In the genomic region with DNA sequence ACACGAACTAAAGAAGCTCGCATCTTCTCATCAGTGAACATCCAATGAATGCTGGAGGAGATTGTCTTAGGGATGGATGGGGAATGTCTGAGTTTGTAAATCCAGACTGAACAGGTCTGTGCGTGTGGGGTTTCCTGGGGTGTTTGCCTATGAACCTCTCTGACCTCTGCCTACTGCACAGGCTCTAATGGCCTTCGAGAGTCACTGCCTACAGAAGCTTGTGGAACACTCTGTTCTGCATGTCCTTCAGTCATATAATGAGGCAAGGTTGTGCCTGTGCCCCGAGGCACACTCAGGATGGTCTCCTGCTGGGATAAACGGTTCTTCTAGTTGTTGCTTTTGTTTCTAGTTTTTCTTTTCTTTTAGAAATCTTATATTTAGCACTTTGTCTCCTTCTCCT, we compare ENCODE assay signal across 24 mouse cellular contexts.
DNase-seq lines count a peak whose midpoint lies in the region; TF ChIP-seq lines count a peak whose summit lies in the region.
"Had no signal": no experiment of that assay in that cellular context is flagged by ENCODE, and none has a peak within 500 bp of the region (broad histone marks: within the 10 kb centered on the region; RNA-seq: fewer than 3 reads in every experiment).

No protein-coding gene starts in this region.

- DNase-seq in adrenal gland, adult (ENCODE audit: inconsistent age in 2 of 2, low spot score in 1 of 2): peak; percentile 58 to 73
- no peak for DNase-seq in adrenal gland, postnatal 10 days
- DNase-seq in layer of hippocampus, adult 2 months (ENCODE audit: low spot score in 2 of 2): no peak
- no peak for DNase-seq in layer of hippocampus, adult 9-10 months (ENCODE audit: low spot score)
- peak; percentile 39 for DNase-seq in ZHBTc4 (ENCODE audit: low read depth, low spot score)
- no peak for DNase-seq in left cerebral cortex, adult 8-10 months (ENCODE audit: low spot score in 2 of 2)
- DNase-seq in cerebellum, postnatal 4 days (ENCODE audit: low spot score in 2 of 2): no peak
- DNase-seq: adrenal gland, adult 2 months; adrenal gland, postnatal 25 days; cerebellum, adult 18-20 months; cerebellum, adult 9-10 months; cerebellum, postnatal 14 days; gastrocnemius, postnatal 25 days; heart, adult 18-20 months; heart, postnatal 10 days; heart, postnatal 4 days had no signal

- TF ChIP-seq EP300 in ES-Bruce4 (IDR thresholded peaks at IDR 0.05; ENCODE audit: insufficient read depth, low read depth, low read length): 0 out of 2 replicates have a peak, but pooled peaks have one; percentile 38

- no peaks in the 10 kb centered on the region; the same call in 1 of the 2 replicates for H3K9me3 ChIP-seq in ES-Bruce4 (replicated peaks; ENCODE audit: control insufficient read depth, insufficient read depth, low read length, poor library complexity, severe bottlenecking)
- H3K9me3 ChIP-seq: embryonic facial prominence, embryonic 12.5 days; embryonic facial prominence, embryonic 15.5 days; forebrain, embryonic 15.5 days; heart, embryonic 12.5 days; heart, embryonic 15.5 days had no signal

- no peak for TF ChIP-seq POLR2A in ES-Bruce4 (IDR thresholded peaks at IDR 0.05; ENCODE audit: insufficient read depth, low read length)

- H3K27ac ChIP-seq in layer of hippocampus, adult 2 months: peak overlapping the region; percentile 59; the same call in 1 of the 2 replicates
- no peak overlapping the region for H3K27ac ChIP-seq in ES-Bruce4 (ENCODE audit: insufficient read depth, low read length)
- H3K27ac ChIP-seq: embryonic facial prominence, embryonic 12.5 days; embryonic facial prominence, embryonic 15.5 days; forebrain, embryonic 15.5 days; heart, embryonic 15.5 days; hindbrain, embryonic 14.5 days; hindbrain, postnatal 0 days had no signal

- H3K4me1 ChIP-seq in ES-Bruce4 (ENCODE audit: control insufficient read depth, insufficient read depth, low read length): peaks cover 3% of the 10 kb centered on the region

- no peaks in the 10 kb centered on the region for H3K27me3 ChIP-seq in ES-Bruce4 (ENCODE audit: control insufficient read depth, insufficient read depth, low read length, poor library complexity, severe bottlenecking)
- H3K27me3 ChIP-seq: embryonic facial prominence, embryonic 12.5 days; embryonic facial prominence, embryonic 15.5 days; forebrain, embryonic 15.5 days; heart, embryonic 12.5 days; heart, embryonic 15.5 days had no signal

- no peak overlapping the region for H3K9ac ChIP-seq in ES-Bruce4 (ENCODE audit: low read depth, poor library complexity, severe bottlenecking)
- H3K9ac ChIP-seq: embryonic facial prominence, embryonic 12.5 days; embryonic facial prominence, embryonic 15.5 days; forebrain, embryonic 15.5 days; heart, embryonic 12.5 days; heart, embryonic 15.5 days; hindbrain, embryonic 14.5 days had no signal

- no peak for TF ChIP-seq CTCF in layer of hippocampus, adult 2 months (conservative IDR thresholded peaks at IDR 0.05)
- TF ChIP-seq CTCF in ES-Bruce4 (IDR thresholded peaks at IDR 0.05; ENCODE audit: low read depth, low read length): no peak

- H3K4me3 ChIP-seq in layer of hippocampus, adult 2 months: no peak overlapping the region
- H3K4me3 ChIP-seq in ES-Bruce4 (ENCODE audit: low read depth, low read length): no peak overlapping the region
- H3K4me3 ChIP-seq: embryonic facial prominence, embryonic 12.5 days; embryonic facial prominence, embryonic 15.5 days; forebrain, embryonic 15.5 days; heart, embryonic 12.5 days; heart, embryonic 15.5 days had no signal

- H3K36me3 ChIP-seq in ES-Bruce4 (ENCODE audit: control insufficient read depth, insufficient read depth, low read length, poor library complexity, severe bottlenecking): no peaks in the 10 kb centered on the region
- H3K36me3 ChIP-seq: embryonic facial prominence, embryonic 12.5 days; embryonic facial prominence, embryonic 15.5 days; forebrain, embryonic 15.5 days; heart, embryonic 12.5 days; heart, embryonic 15.5 days had no signal

Comparison
In these comparisons a context has a peak if more than half of its experiments do, and no peak if none do; other contexts are left out.
1. DNase-seq: peak in adrenal gland, adult (2 of 2) and ZHBTc4 (single experiment); none in adrenal gland, postnatal 10 days (single experiment), layer of hippocampus, adult 2 months (0 of 2), layer of hippocampus, adult 9-10 months (single experiment), left cerebral cortex, adult 8-10 months (0 of 2) and cerebellum, postnatal 4 days (0 of 2).